Mouse (Mus musculus): ENCODE data around the gene Kcnj10.

Gene Kcnj10

GRCm38 (mm10) chr1:172340729-172341321, at the start of gene Kcnj10:
Kcnj10 (plus strand) TSS chr1:172341210.
- in situ Hi-C loops (cut with MboI; ENCODE audit: unreplicated experiment in 2 of 2): loop anchor here in 1 of 2 experiments (25.0 kb wide), 1 partner anchor 529 kb away; no protein-coding TSS in a partner anchor

- in situ Hi-C loops (cut with MboI; ENCODE audit: unreplicated experiment in 2 of 2): loop anchor here in 1 of 2 experiments (5.0 kb wide), 1 partner anchor 71 kb away; no protein-coding TSS in a partner anchor
Measured at GRCm38 (mm10) chr1:172292880-172293279, 48.1 kb upstream of the Kcnj10 start.

- in situ Hi-C loops (cut with MboI; ENCODE audit: unreplicated experiment in 2 of 2): loop anchor here in 1 of 2 experiments (5.0 kb wide), 1 partner anchor 71 kb away; no protein-coding TSS in a partner anchor
Measured at GRCm38 (mm10) chr1:172293449-172293848, 47.6 kb upstream of the Kcnj10 start.

GRCm38 (mm10) chr1:172295751-172296197, 45.2 kb upstream of the Kcnj10 start:
- in situ Hi-C loops (cut with MboI; ENCODE audit: unreplicated experiment in 2 of 2): no loop called here

- in situ Hi-C loops (cut with MboI; ENCODE audit: unreplicated experiment in 2 of 2): no loop called here
Measured at GRCm38 (mm10) chr1:172296816-172297510, 44.0 kb upstream of the Kcnj10 start.

GRCm38 (mm10) chr1:172297611-172298537, 43.1 kb upstream of the Kcnj10 start, which contains the start of gene Atp1a2:
Atp1a2 (minus strand) TSS chr1:172298064.
- in situ Hi-C loops (cut with MboI; ENCODE audit: unreplicated experiment in 2 of 2): no loop called here

GRCm38 (mm10) chr1:172299528-172299927, 41.5 kb upstream of the Kcnj10 start:
- in situ Hi-C loops (cut with MboI; ENCODE audit: unreplicated experiment in 2 of 2): no loop called here

GRCm38 (mm10) chr1:172300247-172300646, 40.8 kb upstream of the Kcnj10 start:
- in situ Hi-C loops (cut with MboI; ENCODE audit: unreplicated experiment in 2 of 2): loop anchor here in 1 of 2 experiments (10.0 kb wide), 1 partner anchor 45 kb away; the partner anchor contains the start of gene Atp1a4

- in situ Hi-C loops (cut with MboI; ENCODE audit: unreplicated experiment in 2 of 2): loop anchor here in 1 of 2 experiments (10.0 kb wide), 1 partner anchor 46 kb away; the partner anchor contains the start of gene Atp1a4
Measured at GRCm38 (mm10) chr1:172301180-172301579, 39.8 kb upstream of the Kcnj10 start.

- in situ Hi-C loops (cut with MboI; ENCODE audit: unreplicated experiment in 2 of 2): loop anchor here in 1 of 2 experiments (10.0 kb wide), 1 partner anchor 48 kb away; the partner anchor contains the start of gene Atp1a4
Measured at GRCm38 (mm10) chr1:172302311-172302710, 38.7 kb upstream of the Kcnj10 start.

- in situ Hi-C loops (cut with MboI; ENCODE audit: unreplicated experiment in 2 of 2): loop anchor here in 1 of 2 experiments (10.0 kb wide), 1 partner anchor 48 kb away; the partner anchor contains the start of gene Atp1a4
Measured at GRCm38 (mm10) chr1:172302851-172303250, 38.2 kb upstream of the Kcnj10 start.

GRCm38 (mm10) chr1:172304443-172304842, 36.6 kb upstream of the Kcnj10 start:
- in situ Hi-C loops (cut with MboI; ENCODE audit: unreplicated experiment in 2 of 2): loop anchor here in 1 of 2 experiments (10.0 kb wide), 1 partner anchor 50 kb away; the partner anchor contains the start of gene Atp1a4

GRCm38 (mm10) chr1:172305153-172305552, 35.9 kb upstream of the Kcnj10 start:
- in situ Hi-C loops (cut with MboI; ENCODE audit: unreplicated experiment in 2 of 2): loop anchor here (5.0 to 10.0 kb wide), 2 partner anchors 50 to 88 kb away; partner anchors contain the start of genes Atp1a4 (in 1 of the 2) and Casq1 (in 1 of the 2)

GRCm38 (mm10) chr1:172305635-172306034, 35.4 kb upstream of the Kcnj10 start:
- in situ Hi-C loops (cut with MboI; ENCODE audit: unreplicated experiment in 2 of 2): loop anchor here (5.0 to 10.0 kb wide), 2 partner anchors 51 to 88 kb away; partner anchors contain the start of genes Atp1a4 (in 1 of the 2) and Casq1 (in 1 of the 2)

- in situ Hi-C loops (cut with MboI; ENCODE audit: unreplicated experiment in 2 of 2): loop anchor here (5.0 to 10.0 kb wide), 2 partner anchors 51 to 89 kb away; partner anchors contain the start of genes Atp1a4 (in 1 of the 2) and Casq1 (in 1 of the 2)
Measured at GRCm38 (mm10) chr1:172306196-172306595, 34.8 kb upstream of the Kcnj10 start.

- in situ Hi-C loops (cut with MboI; ENCODE audit: unreplicated experiment in 2 of 2): loop anchor here (5.0 to 10.0 kb wide), 2 partner anchors 52 to 90 kb away; partner anchors contain the start of genes Atp1a4 (in 1 of the 2) and Casq1 (in 1 of the 2)
Measured at GRCm38 (mm10) chr1:172306885-172307284, 34.1 kb upstream of the Kcnj10 start.

GRCm38 (mm10) chr1:172307936-172308335, 33.1 kb upstream of the Kcnj10 start:
- in situ Hi-C loops (cut with MboI; ENCODE audit: unreplicated experiment in 2 of 2): loop anchor here (5.0 to 10.0 kb wide), 2 partner anchors 53 to 91 kb away; partner anchors contain the start of genes Atp1a4 (in 1 of the 2) and Casq1 (in 1 of the 2)

GRCm38 (mm10) chr1:172308409-172308808, 32.6 kb upstream of the Kcnj10 start:
- in situ Hi-C loops (cut with MboI; ENCODE audit: unreplicated experiment in 2 of 2): loop anchor here (5.0 to 10.0 kb wide), 2 partner anchors 54 to 91 kb away; partner anchors contain the start of genes Atp1a4 (in 1 of the 2) and Casq1 (in 1 of the 2)
